Mouse (Mus musculus): ENCODE measurements at regions not wholly inside any gene's neighbourhood (a gene's known extent, or its start where the extent isn't known, plus 50 kb on each side); places are given as distances from the start of the nearest gene placed in this dataset.
A peak's percentile ranks its signal among the peaks of the same experiment; 100 is the strongest.

GRCm38 (mm10) chr8:115626396-115627136 lies 81.0 kb downstream of the Maf start:
- DNase-seq (ENCODE audit: low read depth), result peak; percentile 76

- DNase-seq (ENCODE audit: low read depth), result no peak
Measured at GRCm38 (mm10) chr8:115625072-115625471, 82.5 kb downstream of the Maf start.

- peak; percentile 71 for DNase-seq (ENCODE audit: low read depth)
Measured at GRCm38 (mm10) chr8:115618049-115618760, 89.4 kb downstream of the Maf start.

- DNase-seq (ENCODE audit: low read depth), result no peak
Measured at GRCm38 (mm10) chr8:115616871-115617605, 90.6 kb downstream of the Maf start.

- no peak for DNase-seq (ENCODE audit: low read depth)
Measured at GRCm38 (mm10) chr8:115613946-115614584, 93.5 kb downstream of the Maf start.

- DNase-seq (ENCODE audit: low read depth), result peak; percentile 5
Measured at GRCm38 (mm10) chr8:115612119-115612518, 95.5 kb downstream of the Maf start.

- DNase-seq (ENCODE audit: low read depth), result no peak
Measured at GRCm38 (mm10) chr8:115599771-115600170, 107.8 kb downstream of the Maf start.

- DNase-seq (ENCODE audit: low read depth), result no peak
Measured at GRCm38 (mm10) chr8:115597226-115597953, 110.2 kb downstream of the Maf start.

GRCm38 (mm10) chr8:115589721-115590120 lies 117.9 kb downstream of the Maf start:
- DNase-seq (ENCODE audit: low read depth), result no peak

GRCm38 (mm10) chr8:115589076-115589475 lies 118.5 kb downstream of the Maf start:
- no peak for DNase-seq (ENCODE audit: low read depth)

GRCm38 (mm10) chr8:115584311-115584907 lies 123.2 kb downstream of the Maf start:
- no peak for DNase-seq (ENCODE audit: low read depth)

GRCm38 (mm10) chr8:115583221-115583620 lies 124.4 kb downstream of the Maf start:
- DNase-seq (ENCODE audit: low read depth), result no peak

- DNase-seq (ENCODE audit: low read depth), result no peak
Measured at GRCm38 (mm10) chr8:115581940-115582517, 125.6 kb downstream of the Maf start.

GRCm38 (mm10) chr8:115568394-115568793 lies 139.2 kb downstream of the Maf start:
- DNase-seq (ENCODE audit: low read depth), result peak; percentile 1

GRCm38 (mm10) chr8:115565768-115566167 lies 141.8 kb downstream of the Maf start:
- no peak for DNase-seq (ENCODE audit: low read depth)

- DNase-seq (ENCODE audit: low read depth), result no peak
Measured at GRCm38 (mm10) chr8:115562362-115562761, 145.2 kb downstream of the Maf start.

- no peak for DNase-seq (ENCODE audit: low read depth)
Measured at GRCm38 (mm10) chr8:115560985-115561916, 146.3 kb downstream of the Maf start.

- DNase-seq (ENCODE audit: low read depth), result no peak
Measured at GRCm38 (mm10) chr8:115555452-115555851, 152.1 kb downstream of the Maf start.

- DNase-seq (ENCODE audit: low read depth), result no peak
Measured at GRCm38 (mm10) chr8:115554185-115554584, 153.4 kb downstream of the Maf start.

- no peak for DNase-seq (ENCODE audit: low read depth)
Measured at GRCm38 (mm10) chr8:115551262-115551661, 156.3 kb downstream of the Maf start.
